Mouse (Mus musculus) MEL (cell line): ENCODE results near the gene Srgap2. TPM values are rescaled to one million over a fixed set of nuclear protein-coding genes. Genes with fewer than 3 reads are reported as not detected.

ENCODE experiments used
- DNase-seq: peaks from one replicate; pipeline ENCODE4 v3.0.0; 2011; ENCODE audit warnings: low read depth, low spot score
- H3K27ac ChIP-seq: 2 replicates; pipeline ENCODE4 v1.5.1; 2012; ENCODE audit warnings: low read depth, mild to moderate bottlenecking, control low read depth, low read length, moderate library complexity; ENCODE audit not compliant: control insufficient read depth
- H3K27me3 ChIP-seq, 2 experiments: fragments of 150-350 bp in 1 of 2; sonication (generic) in 1 of 2; 2 replicates each; pipeline ENCODE4 v1.6.1; 2012; ENCODE audit warnings: low read length in 2 of 2, mild to moderate bottlenecking in 2 of 2, improper control_type of control experiment in 1 of 2, moderate library complexity in 1 of 2; ENCODE audit not compliant: insufficient read depth in 2 of 2, control insufficient read depth in 1 of 2
- H3K36me3 ChIP-seq, 2 experiments: 2 replicates each; pipeline ENCODE4 v1.6.1; 2012 to 2014; ENCODE audit warnings: low read length in 2 of 2, improper control_type of control experiment in 1 of 2, inconsistent platforms in 1 of 2, mild to moderate bottlenecking in 1 of 2; ENCODE audit not compliant: insufficient read depth in 2 of 2, control insufficient read depth in 1 of 2
- H3K4me1 ChIP-seq, 2 experiments: fragments of 150-350 bp in 1 of 2; sonication (generic) in 1 of 2; 2 replicates each; pipeline ENCODE4 v1.6.1; 2012; ENCODE audit warnings: low read length in 2 of 2, improper control_type of control experiment in 1 of 2, mild to moderate bottlenecking in 1 of 2; ENCODE audit not compliant: insufficient read depth in 2 of 2, control insufficient read depth in 1 of 2
- H3K4me3 ChIP-seq, 2 experiments: fragments of 150-350 bp in 1 of 2; sonication (generic) in 1 of 2; 2 replicates each; pipeline ENCODE4 v1.5.1; 2012; ENCODE audit warnings: low read depth in 2 of 2, low read length in 2 of 2, mild to moderate bottlenecking in 2 of 2, moderate library complexity in 2 of 2, control low read depth in 1 of 2, improper control_type of control experiment in 1 of 2; ENCODE audit not compliant: control insufficient read depth in 1 of 2, insufficient read depth in 1 of 2
- H3K79me2 ChIP-seq: 2 replicates; pipeline ENCODE4 v1.6.1; 2012; ENCODE audit warnings: mild to moderate bottlenecking, low read length, moderate library complexity; ENCODE audit not compliant: control insufficient read depth, poor library complexity, insufficient read depth
- H3K9ac ChIP-seq: 2 replicates; pipeline ENCODE4 v1.6.1; 2012; ENCODE audit warnings: low read depth, mild to moderate bottlenecking, control low read depth, low read length, moderate library complexity; ENCODE audit not compliant: control insufficient read depth, poor library complexity, severe bottlenecking
- H3K9me3 ChIP-seq: fragments of 150-350 bp; sonication (generic); replicated peaks from 2 replicates; pipeline ENCODE4 v1.6.1; 2012; ENCODE audit warnings: mild to moderate bottlenecking, low read length, improper control_type of control experiment, moderate library complexity; ENCODE audit not compliant: insufficient read depth
- BHLHE40 ChIP-seq: IDR thresholded peaks from 2 replicates; pipeline ENCODE4 v1.6.1; 2012; ENCODE audit warnings: low read depth, mild to moderate bottlenecking, inconsistent platforms, low read length, improper control_type of control experiment, borderline replicate concordance
- CTCF ChIP-seq, 3 experiments: IDR thresholded peaks in 2 of 3; conservative IDR thresholded peaks in 1 of 3; 2 replicates each; pipeline ENCODE4 v1.5.1; 2011 to 2012; ENCODE audit warnings: low read length in 3 of 3, low read depth in 2 of 3, mild to moderate bottlenecking in 2 of 3, improper control_type of control experiment in 1 of 3, inconsistent platforms in 1 of 3, mixed read lengths in 1 of 3, moderate library complexity in 1 of 3; ENCODE audit not compliant: control insufficient read depth in 1 of 3, insufficient read depth in 1 of 3, poor library complexity in 1 of 3, severe bottlenecking in 1 of 3
- ELF1 ChIP-seq: IDR thresholded peaks from 2 replicates; pipeline ENCODE4 v1.6.1; 2014; ENCODE audit warnings: low read depth, mild to moderate bottlenecking, inconsistent platforms, low read length, improper control_type of control experiment, moderate library complexity
- ETS1 ChIP-seq: IDR thresholded peaks from 2 replicates; pipeline ENCODE4 v1.6.1; 2012; ENCODE audit warnings: low read depth, mild to moderate bottlenecking, inconsistent platforms, low read length, improper control_type of control experiment, moderate library complexity
- GABPA ChIP-seq: IDR thresholded peaks from 2 replicates; pipeline ENCODE4 v1.6.1; 2012; ENCODE audit warnings: low read depth, mild to moderate bottlenecking, inconsistent platforms, low read length, improper control_type of control experiment, moderate library complexity
- JUND ChIP-seq: IDR thresholded peaks from 2 replicates; pipeline ENCODE4 v1.6.1; 2011; ENCODE audit warnings: low read depth, mild to moderate bottlenecking, improper control_type of control experiment, low read length
- KAT2A ChIP-seq: conservative IDR thresholded peaks from 2 replicates; pipeline ENCODE4 v1.6.1; 2012; ENCODE audit warnings: low read depth, low read length, improper control_type of control experiment, inconsistent platforms
- NELFE ChIP-seq: IDR thresholded peaks from 2 replicates; pipeline ENCODE4 v1.6.1; 2011; ENCODE audit warnings: low read depth, low read length, improper control_type of control experiment
- POLR2A ChIP-seq, 2 experiments: IDR thresholded peaks; 2 replicates each; pipeline ENCODE4 v1.6.1; 2011 to 2012; ENCODE audit warnings: low read length in 2 of 2, mild to moderate bottlenecking in 2 of 2, control low read depth in 1 of 2, improper control_type of control experiment in 1 of 2, low read depth in 1 of 2, moderate library complexity in 1 of 2; ENCODE audit not compliant: control insufficient read depth in 1 of 2, insufficient read depth in 1 of 2, poor library complexity in 1 of 2
- SIN3A ChIP-seq: IDR thresholded peaks from 2 replicates; pipeline ENCODE4 v1.6.1; 2012; ENCODE audit warnings: low read length, improper control_type of control experiment, inconsistent platforms
- SMC3 ChIP-seq: IDR thresholded peaks from 2 replicates; pipeline ENCODE4 v1.6.1; 2011; ENCODE audit warnings: low read depth, low read length, improper control_type of control experiment
- TAL1 ChIP-seq: IDR thresholded peaks from 2 replicates; pipeline ENCODE4 v1.6.1; 2012; ENCODE audit warnings: mild to moderate bottlenecking, inconsistent platforms, low read length, moderate library complexity, mixed read lengths
- TBP ChIP-seq: IDR thresholded peaks from 2 replicates; pipeline ENCODE4 v1.8.0; 2011; ENCODE audit warnings: low read depth, low read length, improper control_type of control experiment
- TCF12 ChIP-seq: IDR thresholded peaks from 2 replicates; pipeline ENCODE4 v1.6.1; 2014; ENCODE audit warnings: low read depth, mild to moderate bottlenecking, inconsistent platforms, low read length, improper control_type of control experiment, moderate library complexity
- USF1 ChIP-seq: IDR thresholded peaks from 2 replicates; pipeline ENCODE4 v1.6.1; 2014; ENCODE audit warnings: low read depth, mild to moderate bottlenecking, inconsistent platforms, low read length, improper control_type of control experiment, moderate library complexity
- ZNF384 ChIP-seq: IDR thresholded peaks from 2 replicates; pipeline ENCODE4 v1.6.1; 2012; ENCODE audit warnings: low read depth, mild to moderate bottlenecking, inconsistent platforms, low read length, improper control_type of control experiment
- polyA plus RNA-seq, 2 experiments: library from polyadenylated mRNA; stranded (reverse) in 1 of 2; unstranded in 1 of 2; fragments of >175 nt in 1 of 2; fragments of >200 nt in 1 of 2; gene quantifications; 2 replicates each; pipeline versions ENCODE4 v1.2.1 to v1.2.4; 2012; ENCODE audit warnings: low replicate concordance in 2 of 2, low read depth in 1 of 2; ENCODE audit not compliant: insufficient read length in 2 of 2, insufficient read depth in 1 of 2, missing spikeins in 1 of 2
- total RNA-seq: library from RNA; depleted of rRNA; stranded (reverse); fragments of 300-350 nt; gene quantifications from 2 replicates; pipeline ENCODE4 v1.2.3, GENCODE M21; 2012

Gene Srgap2
- total and polyA plus RNA-seq, 3 experiments, result 9.0 to 25.3 TPM; not detected in 1

DNA sequence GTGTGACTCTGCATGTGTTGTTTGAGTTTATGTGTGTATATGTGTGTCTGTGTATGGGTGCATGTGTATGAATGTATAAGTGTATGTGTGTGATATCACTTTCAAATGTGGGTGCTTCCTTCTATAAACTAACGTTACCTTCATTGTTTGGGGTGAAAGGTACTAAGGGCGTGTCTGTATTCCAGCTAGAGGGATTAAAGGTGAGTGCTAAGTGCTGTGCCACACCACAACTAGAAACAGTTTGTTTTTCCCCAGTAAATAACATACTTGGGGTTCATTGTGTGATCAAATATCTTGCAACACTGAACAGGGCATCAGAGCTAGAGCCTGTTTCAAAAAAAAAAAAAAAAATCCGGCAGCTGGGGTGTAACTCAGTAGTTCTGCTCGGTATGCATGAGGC lies 245.4 kb downstream of the Srgap2 start:
- H3K36me3 ChIP-seq, result peaks cover 0 to 6% of the 10 kb centered on the region in 2 experiments; a peak in 2 of 4 replicates
- no peak for TF ChIP-seq POLR2A (IDR thresholded peaks at IDR 0.05; ENCODE audit: control insufficient read depth in 1 of 2, insufficient read depth in 1 of 2, low read depth in 1 of 2, low read length in 2 of 2, poor library complexity in 1 of 2)
- TF ChIP-seq ETS1, result no peak
- no peak for TF ChIP-seq SIN3A
- no peak for TF ChIP-seq USF1
- TF ChIP-seq TBP, result no peak
- no peak for TF ChIP-seq ELF1
- no peak for TF ChIP-seq BHLHE40
- TF ChIP-seq NELFE, result no peak
- TF ChIP-seq CTCF (IDR thresholded peaks at IDR 0.05 in 2 of 3, conservative IDR thresholded peaks at IDR 0.05 in 1 of 3; ENCODE audit: control insufficient read depth in 1 of 3, insufficient read depth in 1 of 3, low read depth in 2 of 3, low read length in 3 of 3, poor library complexity in 1 of 3, severe bottlenecking in 1 of 3), result no peak
- TF ChIP-seq JUND, result no peak
- TF ChIP-seq KAT2A, result no peak
- TF ChIP-seq TAL1, result no peak
- no peak for TF ChIP-seq ZNF384
- no peak for TF ChIP-seq SMC3
- no peak for TF ChIP-seq TCF12
- TF ChIP-seq GABPA, result no peak
- TF ChIP-seq, all 39 proteins: peak for 0
- Histone ChIP-seq H3K27me3 (no peaks in the 10 kb centered on the region), H3K4me1 (peaks cover 0 to 15% of the 10 kb centered on the region in 2 experiments; a peak in 3 of 4 replicates), H3K79me2 (no peaks in the 10 kb centered on the region), H3K9ac (no peak overlapping the region), H3K27ac (no peak overlapping the region), H3K4me3 (no peak overlapping the region), H3K9me3 (no peaks in the 10 kb centered on the region)
- DNase-seq, result no peak

DNA sequence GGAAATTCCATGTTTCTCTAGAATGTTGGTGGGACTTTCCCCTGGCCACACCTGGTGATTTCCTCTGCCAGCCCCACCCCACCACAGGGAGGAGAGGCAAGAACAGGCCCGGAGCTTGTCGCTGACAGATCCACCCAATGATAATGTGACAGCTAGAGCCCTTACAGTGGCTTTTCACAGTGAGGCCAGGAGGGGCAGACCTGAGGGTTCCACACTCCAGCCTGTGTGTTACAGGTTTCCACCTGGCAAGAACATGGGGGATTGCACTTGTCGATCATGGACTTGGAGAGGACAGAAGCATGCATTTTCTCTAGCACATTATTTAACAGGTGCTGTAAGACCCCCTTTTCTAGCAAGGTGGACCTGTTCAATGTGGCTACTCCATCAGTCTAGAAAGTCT lies 246.9 kb downstream of the Srgap2 start:
- Histone ChIP-seq H3K79me2 (no peaks in the 10 kb centered on the region), H3K4me1 (peaks cover 0 to 15% of the 10 kb centered on the region in 2 experiments; a peak in 3 of 4 replicates), H3K36me3 (peaks cover 0 to 6% of the 10 kb centered on the region in 2 experiments; a peak in 2 of 4 replicates), H3K9ac (no peak overlapping the region), H3K4me3 (peak overlapping the region in 1 of 2 experiments; percentile 57; a peak in 1 of 4 replicates), H3K27me3 (no peaks in the 10 kb centered on the region), H3K9me3 (no peaks in the 10 kb centered on the region), H3K27ac (no peak overlapping the region)
- DNase-seq, result peak; percentile 60
- no peak for TF ChIP-seq ETS1
- peak; percentile 19 to 29 (median 20); a peak in 3 of 6 replicates for TF ChIP-seq CTCF (IDR thresholded peaks at IDR 0.05 in 2 of 3, conservative IDR thresholded peaks at IDR 0.05 in 1 of 3; ENCODE audit: control insufficient read depth in 1 of 3, insufficient read depth in 1 of 3, low read depth in 2 of 3, low read length in 3 of 3, poor library complexity in 1 of 3, severe bottlenecking in 1 of 3)
